Mouse (Mus musculus) embryonic fibroblast, embryonic 13.5 days (primary cell): ENCODE measurements at regions not wholly inside any gene's neighbourhood (a gene's known extent, or its start where the extent isn't known, plus 50 kb on each side); places are given as distances from the start of the nearest gene placed in this dataset.

Source experiments
- H3K27ac ChIP-seq: 2 replicates; pipeline ENCODE4 v1.5.1; 2012; ENCODE audit warnings: low read length, control low read depth, inconsistent platforms; ENCODE audit not compliant: insufficient read depth
- H3K4me1 ChIP-seq: 2 replicates; pipeline ENCODE4 v1.6.1; 2011; ENCODE audit warnings: low read length; ENCODE audit not compliant: control insufficient read depth, insufficient read depth
- H3K4me3 ChIP-seq: 2 replicates; pipeline ENCODE4 v1.5.1; 2011; ENCODE audit warnings: mild to moderate bottlenecking, control low read depth, low read length; ENCODE audit not compliant: insufficient read depth
- CTCF ChIP-seq: IDR thresholded peaks from 2 replicates; pipeline ENCODE4 v1.5.1; 2011; ENCODE audit warnings: mild to moderate bottlenecking, control low read depth, low read length, moderate library complexity, borderline replicate concordance; ENCODE audit not compliant: insufficient read depth
- POLR2A ChIP-seq: IDR thresholded peaks from 2 replicates; pipeline ENCODE4 v1.6.1; 2011; ENCODE audit warnings: low read depth, mild to moderate bottlenecking, control low read depth, low read length, moderate library complexity

- no peak overlapping the region for H3K4me3 ChIP-seq
- H3K4me1 ChIP-seq: no peaks in the 10 kb centered on the region
- no peak overlapping the region for H3K27ac ChIP-seq
- TF ChIP-seq POLR2A (no peak), CTCF (no peak)
Observed at GRCm38 (mm10) chr13:15221322-15221721, 241.7 kb upstream of the Gli3 start.

- Histone ChIP-seq H3K27ac (no peak overlapping the region), H3K4me1 (no peaks in the 10 kb centered on the region), H3K4me3 (no peak overlapping the region)
- TF ChIP-seq CTCF (no peak), POLR2A (no peak)
Observed at GRCm38 (mm10) chr13:15227641-15228040, 235.4 kb upstream of the Gli3 start.
